ENCODE assay signal across 11 mouse cellular contexts in the genomic region with DNA sequence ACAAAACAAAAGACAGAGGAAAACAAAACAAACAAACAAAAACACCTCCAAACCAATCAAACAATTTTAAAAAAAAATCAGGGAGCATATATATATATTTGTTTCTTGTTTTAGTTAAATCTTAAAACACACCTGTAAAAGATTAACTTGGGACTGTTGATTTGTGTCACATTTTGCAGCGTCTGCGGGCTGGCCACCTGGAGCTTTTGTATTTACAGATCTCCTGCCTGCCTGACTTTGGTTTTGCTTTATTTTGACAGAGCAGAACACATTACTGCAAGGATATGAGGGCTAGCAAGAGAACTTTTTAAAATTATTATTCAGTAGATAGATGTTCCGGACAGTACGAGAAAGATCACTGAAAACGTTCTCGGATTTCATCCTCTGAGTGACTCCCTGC. TPM values are rescaled to one million over a fixed set of nuclear protein-coding genes. Genes with fewer than 3 reads are reported as not detected.
A peak's percentile ranks its signal among the peaks of the same experiment; 100 is the strongest.
DNase-seq lines count a peak whose midpoint lies in the region; ATAC-seq lines count a peak whose summit lies in the region.
"Had no signal": no experiment of that assay in that cellular context is flagged by ENCODE, and none has a peak within 500 bp of the region (broad histone marks: within the 10 kb centered on the region; RNA-seq: fewer than 3 reads in every experiment).

No protein-coding gene starts in this region.

- ATAC-seq in heart, embryonic 11.5 days (replicated peaks; ENCODE audit: insufficient number of reproducible peaks, low FRiP score, low TSS enrichment): no peak
- ATAC-seq in midbrain, embryonic 14.5 days (ENCODE audit: low FRiP score, low TSS enrichment): no peak
- ATAC-seq in stomach, embryonic 14.5 days (ENCODE audit: insufficient number of reproducible peaks, insufficient read depth, low FRiP score, low read depth): no peak

- peak overlapping the region; percentile 97 for H3K27ac ChIP-seq in heart, embryonic 11.5 days (ENCODE audit: low read depth, low read length)
- peak overlapping the region; percentile 84 for H3K27ac ChIP-seq in midbrain, embryonic 10.5 days (replicated peaks)
- no peak overlapping the region for H3K27ac ChIP-seq in midbrain, embryonic 14.5 days (replicated peaks; ENCODE audit: low read depth, low read length)
- H3K27ac ChIP-seq in stomach, embryonic 14.5 days (ENCODE audit: low read length): peak overlapping the region; percentile 93

- H3K9ac ChIP-seq in heart, embryonic 11.5 days (ENCODE audit: low read depth, low read length): peak overlapping the region; percentile 63; the same call in 1 of the 2 replicates
- no peak overlapping the region for H3K9ac ChIP-seq in midbrain, embryonic 14.5 days (replicated peaks; ENCODE audit: low read length)
- no peak overlapping the region; the same call in 1 of the 2 replicates for H3K9ac ChIP-seq in stomach, embryonic 14.5 days (replicated peaks; ENCODE audit: low read depth, low read length)

- H3K36me3 ChIP-seq in heart, embryonic 11.5 days (ENCODE audit: control insufficient read depth, insufficient read depth, low read length): no peaks in the 10 kb centered on the region
- no peaks in the 10 kb centered on the region for H3K36me3 ChIP-seq in midbrain, embryonic 10.5 days
- H3K36me3 ChIP-seq in midbrain, embryonic 14.5 days (ENCODE audit: control insufficient read depth, insufficient read depth, low read length): no peaks in the 10 kb centered on the region
- no peaks in the 10 kb centered on the region for H3K36me3 ChIP-seq in stomach, embryonic 14.5 days (ENCODE audit: control insufficient read depth, insufficient read depth, low read length)

- intact Hi-C loops in heart, postnatal 25 days (cut with DNase I): no loop called here

- 14% methylated on average over 6 of the region's 6 CpGs for WGBS in heart, embryonic 11.5 days (ENCODE audit: insufficient replicate concordance)
- WGBS in midbrain, embryonic 10.5 days: 7% methylated on average over 6 of the region's 6 CpGs
- 25% methylated on average over 6 of the region's 6 CpGs for WGBS in midbrain, embryonic 14.5 days
- 13% methylated on average over 6 of the region's 6 CpGs for WGBS in stomach, embryonic 14.5 days

- no peaks in the 10 kb centered on the region for H3K9me3 ChIP-seq in heart, embryonic 11.5 days (replicated peaks; ENCODE audit: control insufficient read depth, low read length)
- no peaks in the 10 kb centered on the region for H3K9me3 ChIP-seq in midbrain, embryonic 10.5 days (replicated peaks)
- no peaks in the 10 kb centered on the region for H3K9me3 ChIP-seq in midbrain, embryonic 14.5 days (ENCODE audit: control insufficient read depth, low read length)
- no peaks in the 10 kb centered on the region for H3K9me3 ChIP-seq in stomach, embryonic 14.5 days (ENCODE audit: control insufficient read depth, low read depth, low read length)

- H3K4me2 ChIP-seq in heart, embryonic 11.5 days: peak overlapping the region; percentile 6; the same call in 1 of the 2 replicates
- H3K4me2 ChIP-seq in midbrain, embryonic 14.5 days (ENCODE audit: low read length): no peak overlapping the region
- H3K4me2 ChIP-seq in stomach, embryonic 14.5 days (replicated peaks; ENCODE audit: low read depth, low read length): no peak overlapping the region

- no peak for DNase-seq in heart, postnatal 25 days (ENCODE audit: low spot score)
- no peak for DNase-seq in midbrain, embryonic 10.5 days (ENCODE audit: low spot score)
- DNase-seq in midbrain, embryonic 14.5 days: no peak
- DNase-seq in kidney, postnatal 36 days: peak; percentile 26 to 31
- DNase-seq in right cerebral cortex, postnatal 4 days: no peak
- DNase-seq in yolk sac, embryonic 10.5 days (ENCODE audit: low spot score): no peak
- DNase-seq: gastrocnemius, postnatal 36 days; right cerebral cortex, adult 18-20 months; thymus, adult 18-20 months had no signal

- no peak overlapping the region for H3K4me3 ChIP-seq in heart, embryonic 11.5 days (ENCODE audit: low read depth, low read length)
- no peak overlapping the region for H3K4me3 ChIP-seq in midbrain, embryonic 10.5 days
- H3K4me3 ChIP-seq in midbrain, embryonic 14.5 days (replicated peaks; ENCODE audit: low read depth, low read length): no peak overlapping the region
- H3K4me3 ChIP-seq in stomach, embryonic 14.5 days (ENCODE audit: low read depth, low read length): no peak overlapping the region

- H3K4me1 ChIP-seq in heart, embryonic 11.5 days (ENCODE audit: control insufficient read depth, insufficient read depth, low read length): peaks cover 60% of the 10 kb centered on the region
- H3K4me1 ChIP-seq in midbrain, embryonic 10.5 days: peaks cover 80% of the 10 kb centered on the region
- H3K4me1 ChIP-seq in midbrain, embryonic 14.5 days (ENCODE audit: control insufficient read depth, insufficient read depth, low read length): peaks cover 16% of the 10 kb centered on the region
- peaks cover 60% of the 10 kb centered on the region for H3K4me1 ChIP-seq in stomach, embryonic 14.5 days (ENCODE audit: control insufficient read depth, insufficient read depth, low read length)

- no peaks in the 10 kb centered on the region for H3K27me3 ChIP-seq in heart, embryonic 11.5 days (ENCODE audit: control insufficient read depth, insufficient read depth, low read length)
- no peaks in the 10 kb centered on the region; the same call in none of the 2 replicates for H3K27me3 ChIP-seq in midbrain, embryonic 10.5 days (ENCODE audit: low read depth, poor library complexity, severe bottlenecking)
- H3K27me3 ChIP-seq in midbrain, embryonic 14.5 days (ENCODE audit: control insufficient read depth, insufficient read depth, low read length): no peaks in the 10 kb centered on the region
- no peaks in the 10 kb centered on the region for H3K27me3 ChIP-seq in stomach, embryonic 14.5 days (ENCODE audit: control insufficient read depth, insufficient read depth, low read length)

RNA-seq across cellular contexts. Expression of gene Fignl1, which starts 22.8 kb away (rescaled TPM):
- polyA plus RNA-seq in heart, embryonic 11.5 days (2014; fragmentation: Nextera tagmentation; extraction: Ambion mirVana): 73.1 and 86.9 TPM in 2 replicates
- total RNA-seq in heart, postnatal 25 days (2021): under 1 TPM; 0.59 to 0.60 TPM
- 103 and 112 TPM in 2 replicates for polyA plus RNA-seq in midbrain, embryonic 10.5 days (2016; fragmentation: Nextera tagmentation; extraction: Ambion mirVana)
- 7.1 and 16.3 TPM in 2 replicates for polyA plus RNA-seq in midbrain, embryonic 14.5 days (2014; fragmentation: Nextera tagmentation; extraction: Ambion mirVana)
- polyA plus RNA-seq in stomach, embryonic 14.5 days (2014; fragmentation: Nextera tagmentation; extraction: Ambion mirVana): 52.6 and 56.5 TPM in 2 replicates

Comparison
In these comparisons a context has a peak if more than half of its experiments do, and no peak if none do; other contexts are left out.
1. DNase-seq: peak in kidney, postnatal 36 days (2 of 2); none in heart, postnatal 25 days (single experiment), midbrain, embryonic 10.5 days (single experiment), midbrain, embryonic 14.5 days (single experiment), right cerebral cortex, postnatal 4 days (single experiment) and yolk sac, embryonic 10.5 days (single experiment).